Mouse (Mus musculus) heart, embryonic 16.5 days (tissue): Measurements from ENCODE around the gene Fhl2. TPM values are rescaled to one million over a fixed set of nuclear protein-coding genes. Genes with fewer than 3 reads are reported as not detected.
"Not testable (repeated sequence)": the region's sequence is repeated elsewhere in the genome, so short reads cannot be mapped to it uniquely, and the experiment has no call there.

Source experiments
- ATAC-seq: fragments of 200-750 bp; cut with Nextera tagmentation; replicated peaks from 2 replicates; pipeline ENCODE4 v1.8.0; 2017; ENCODE audit warnings: moderate number of reproducible peaks; ENCODE audit not compliant: insufficient read depth, low FRiP score; ENCODE audit errors: extremely low read depth
- H3K27ac ChIP-seq: fragments of 300-500 bp; sonication (generic); 2 replicates; pipeline ENCODE4 v1.5.1; 2014; ENCODE audit warnings: mild to moderate bottlenecking, low read length, control low read depth, moderate library complexity
- H3K27me3 ChIP-seq: fragments of 300-500 bp; sonication (generic); 2 replicates; pipeline ENCODE4 v1.6.1; 2014; ENCODE audit warnings: low read length, mixed read lengths; ENCODE audit not compliant: control insufficient read depth, insufficient read depth
- H3K36me3 ChIP-seq: fragments of 300-500 bp; sonication (generic); 2 replicates; pipeline ENCODE4 v1.6.1; 2014; ENCODE audit not compliant: control insufficient read depth, insufficient read depth
- H3K4me1 ChIP-seq: fragments of 300-500 bp; sonication (generic); 2 replicates; pipeline ENCODE4 v1.6.1; 2014; ENCODE audit warnings: low read length, mixed read lengths; ENCODE audit not compliant: control insufficient read depth, insufficient read depth
- H3K4me2 ChIP-seq: fragments of 300-500 bp; sonication (generic); 2 replicates; pipeline ENCODE4 v1.6.1; 2014; ENCODE audit warnings: low read depth, mild to moderate bottlenecking, control low read depth, low read length
- H3K4me3 ChIP-seq: fragments of 300-500 bp; sonication (generic); 2 replicates; pipeline ENCODE4 v1.5.1; 2014; ENCODE audit warnings: mild to moderate bottlenecking, control low read depth, low read length
- H3K9ac ChIP-seq: fragments of 300-500 bp; sonication (generic); 2 replicates; pipeline ENCODE4 v1.6.1; 2014; ENCODE audit warnings: low read length, control low read depth
- H3K9me3 ChIP-seq: fragments of 300-500 bp; sonication (generic); replicated peaks from 2 replicates; pipeline ENCODE4 v1.6.1; 2016; ENCODE audit warnings: low read length; ENCODE audit not compliant: control insufficient read depth
- WGBS: fragments of 180-500 bp; shearing (Covaris S2); extraction: QIAGEN DNeasy Blood & Tissue Kit; methylation state at CpG from one replicate; pipeline ENCODE4 v1.1.7; 2014; 5-methylcytosine and 5-hydroxymethylcytosine counted together
- polyA plus RNA-seq: library from polyadenylated mRNA; unstranded; fragments of >200 nt; fragmentation: Nextera tagmentation; extraction: Ambion mirVana; gene quantifications from 2 replicates; pipeline ENCODE4 v1.2.1, GENCODE M21; 2015

Gene Fhl2
- polyA plus RNA-seq, 1 experiment from 2014 or later = 443 TPM

GRCm38 (mm10) chr1:43139587-43140266, 57.1 kb downstream of the Fhl2 start:
- Histone ChIP-seq H3K36me3 (peaks cover 40% of the 10 kb centered on the region), H3K4me1 (peaks cover 38% of the 10 kb centered on the region), H3K4me3 (no peak overlapping the region), H3K27me3 (no peaks in the 10 kb centered on the region), H3K9me3 (no peaks in the 10 kb centered on the region), H3K27ac (peak overlapping the region; percentile 24; the same call in 1 of the 2 replicates), H3K4me2 (no peak overlapping the region), H3K9ac (no peak overlapping the region)
- ATAC-seq = peak; percentile 51; the same call in 1 of the 2 replicates
- WGBS = 46% methylated on average over 8 of the region's 8 CpGs

DNA sequence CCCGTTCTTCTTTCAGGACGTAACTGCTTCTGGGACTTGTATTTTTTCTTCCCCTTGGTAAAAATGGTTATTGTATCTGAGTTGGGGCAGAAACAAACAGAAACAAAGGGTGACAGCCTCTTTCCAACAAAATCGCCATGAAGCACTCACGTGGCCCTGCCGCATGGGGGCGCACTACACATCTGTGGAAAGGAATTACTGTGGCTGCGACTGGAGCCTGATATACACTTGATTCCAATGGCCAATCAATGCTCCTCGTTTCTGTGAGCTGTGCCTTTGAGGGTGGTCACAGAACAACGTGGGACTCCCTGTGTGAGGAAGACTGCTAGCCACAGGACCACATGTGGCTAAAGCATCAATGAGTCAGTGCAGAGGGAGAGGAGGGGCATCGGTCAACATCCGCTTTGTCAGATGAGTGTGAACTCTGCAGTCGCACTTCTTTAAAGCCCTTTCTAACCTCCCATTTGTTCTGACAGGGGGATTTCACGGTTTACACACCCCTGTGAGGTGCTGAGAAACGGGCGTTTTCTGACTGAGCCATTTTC, 58.4 kb downstream of the Fhl2 start:
- H3K27me3 ChIP-seq = no peaks in the 10 kb centered on the region
- H3K36me3 ChIP-seq = peaks cover 37% of the 10 kb centered on the region
- H3K4me2 ChIP-seq = no peak overlapping the region
- no peak overlapping the region for H3K4me3 ChIP-seq
- no peaks in the 10 kb centered on the region for H3K9me3 ChIP-seq
- H3K4me1 ChIP-seq = peaks cover 27% of the 10 kb centered on the region
- ATAC-seq = no peak
- no peak overlapping the region for H3K27ac ChIP-seq
- 68% methylated on average over 15 of the region's 15 CpGs for WGBS
- no peak overlapping the region for H3K9ac ChIP-seq

DNA sequence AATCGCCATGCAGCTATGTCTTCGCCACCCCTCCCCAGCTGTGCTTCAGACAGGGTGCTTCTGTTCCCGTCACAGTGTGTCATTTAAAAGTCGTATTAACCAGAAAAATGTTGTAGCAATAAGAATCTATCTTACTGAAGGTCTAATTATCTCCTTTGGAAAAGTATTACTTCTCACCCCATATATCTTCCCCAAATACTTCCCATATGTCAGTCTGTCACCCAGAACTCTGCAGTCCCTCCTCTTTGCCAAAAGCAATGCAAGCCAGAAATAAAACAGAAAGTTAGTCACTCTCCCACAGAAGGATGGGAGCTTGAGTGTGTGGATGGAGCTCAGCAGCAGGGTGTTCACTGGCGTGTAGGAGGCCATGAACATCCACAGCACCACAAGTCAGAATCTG, 59.5 kb downstream of the Fhl2 start:
- no peak for ATAC-seq
- H3K27me3 ChIP-seq = no peaks in the 10 kb centered on the region
- H3K36me3 ChIP-seq = peaks cover 37% of the 10 kb centered on the region
- H3K9ac ChIP-seq = no peak overlapping the region
- H3K4me1 ChIP-seq = peaks cover 23% of the 10 kb centered on the region
- no peak overlapping the region for H3K4me3 ChIP-seq
- 81% methylated on average over 5 of the region's 5 CpGs for WGBS
- H3K27ac ChIP-seq = no peak overlapping the region
- no peak overlapping the region for H3K4me2 ChIP-seq
- no peaks in the 10 kb centered on the region for H3K9me3 ChIP-seq

DNA sequence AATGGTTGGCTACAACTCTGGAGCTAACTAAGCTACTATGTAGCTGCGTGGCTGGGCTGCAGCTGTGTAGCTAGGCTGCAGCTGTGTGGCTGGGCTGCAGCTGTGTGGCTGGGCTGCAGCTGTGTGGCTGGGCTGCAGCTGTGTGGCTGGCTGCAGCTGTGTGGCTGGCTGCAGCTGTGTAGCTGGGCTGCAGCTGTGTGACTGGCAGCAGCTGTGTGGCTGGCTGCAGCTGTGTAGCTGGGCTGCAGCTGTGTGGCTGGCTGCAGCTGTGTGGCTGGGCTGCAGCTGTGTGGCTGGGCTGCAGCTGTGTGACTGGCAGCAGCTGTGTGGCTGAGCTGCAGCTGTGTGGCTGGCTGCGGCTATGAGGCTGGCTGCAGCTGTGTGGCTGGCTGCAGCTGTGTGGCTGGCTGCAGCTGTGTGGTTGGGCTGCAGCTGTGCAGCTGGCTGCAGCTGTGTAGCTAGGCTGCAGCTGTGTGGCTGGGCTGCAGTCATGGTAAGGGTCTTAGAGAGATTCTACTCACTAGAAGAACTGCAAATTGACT, 60.2 kb downstream of the Fhl2 start:
- not testable (repeated sequence) for H3K4me2 ChIP-seq, H3K27ac ChIP-seq, ATAC-seq, H3K27me3 ChIP-seq, H3K9ac ChIP-seq, H3K9me3 ChIP-seq, H3K4me3 ChIP-seq
- WGBS = 57% methylated on average over 2 of the region's 2 CpGs
- Histone ChIP-seq H3K36me3 (peaks cover 37% of the 10 kb centered on the region), H3K4me1 (peaks cover 18% of the 10 kb centered on the region)

DNA sequence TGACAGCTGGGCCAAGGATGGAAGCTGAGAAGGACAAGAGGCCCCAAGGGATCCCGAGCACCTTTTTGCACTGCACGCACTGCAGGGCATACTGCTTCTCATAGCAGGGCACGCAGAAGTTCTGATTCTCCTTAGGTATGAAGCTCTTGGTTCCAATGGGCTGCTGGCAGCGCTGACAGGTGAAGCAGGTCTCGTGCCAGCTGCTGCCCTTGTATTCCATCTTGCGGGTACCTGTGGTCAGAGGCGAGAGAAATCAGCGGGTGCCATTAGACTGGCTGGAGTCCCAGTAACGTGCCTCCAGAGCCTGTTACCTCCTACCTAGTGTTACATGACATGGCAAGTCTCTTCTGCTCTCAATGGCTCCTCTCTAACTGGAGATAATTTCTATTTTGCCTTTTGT, 65.2 kb downstream of the Fhl2 start:
- H3K9me3 ChIP-seq = no peaks in the 10 kb centered on the region
- no peaks in the 10 kb centered on the region for H3K27me3 ChIP-seq
- no peak overlapping the region for H3K4me3 ChIP-seq
- peaks cover 47% of the 10 kb centered on the region for H3K36me3 ChIP-seq
- H3K9ac ChIP-seq = no peak overlapping the region
- H3K27ac ChIP-seq = no peak overlapping the region
- ATAC-seq = no peak
- H3K4me2 ChIP-seq = no peak overlapping the region
- WGBS = 78% methylated on average over 9 of the region's 9 CpGs
- H3K4me1 ChIP-seq = peaks cover 29% of the 10 kb centered on the region

GRCm38 (mm10) chr1:43130219-43130981, 66.4 kb downstream of the Fhl2 start:
- no peak overlapping the region for H3K4me3 ChIP-seq
- H3K4me1 ChIP-seq = peaks cover 31% of the 10 kb centered on the region
- no peaks in the 10 kb centered on the region for H3K9me3 ChIP-seq
- no peak overlapping the region; the same call in 1 of the 2 replicates for H3K27ac ChIP-seq
- H3K4me2 ChIP-seq = no peak overlapping the region
- H3K9ac ChIP-seq = no peak overlapping the region
- peaks cover 43% of the 10 kb centered on the region for H3K36me3 ChIP-seq
- WGBS = 71% methylated on average over 5 of the region's 5 CpGs
- no peak for ATAC-seq
- H3K27me3 ChIP-seq = no peaks in the 10 kb centered on the region

- no peak overlapping the region for H3K4me2 ChIP-seq
- no peak for ATAC-seq
- H3K9ac ChIP-seq = no peak overlapping the region
- H3K4me1 ChIP-seq = peaks cover 34% of the 10 kb centered on the region
- peak overlapping the region; percentile 53 for H3K27ac ChIP-seq
- H3K4me3 ChIP-seq = no peak overlapping the region
- H3K36me3 ChIP-seq = peaks cover 52% of the 10 kb centered on the region
- H3K9me3 ChIP-seq = no peaks in the 10 kb centered on the region
- H3K27me3 ChIP-seq = no peaks in the 10 kb centered on the region
- 39% methylated on average over 8 of the region's 8 CpGs for WGBS
Observed at GRCm38 (mm10) chr1:43127820-43128610, 68.8 kb downstream of the Fhl2 start.

DNA sequence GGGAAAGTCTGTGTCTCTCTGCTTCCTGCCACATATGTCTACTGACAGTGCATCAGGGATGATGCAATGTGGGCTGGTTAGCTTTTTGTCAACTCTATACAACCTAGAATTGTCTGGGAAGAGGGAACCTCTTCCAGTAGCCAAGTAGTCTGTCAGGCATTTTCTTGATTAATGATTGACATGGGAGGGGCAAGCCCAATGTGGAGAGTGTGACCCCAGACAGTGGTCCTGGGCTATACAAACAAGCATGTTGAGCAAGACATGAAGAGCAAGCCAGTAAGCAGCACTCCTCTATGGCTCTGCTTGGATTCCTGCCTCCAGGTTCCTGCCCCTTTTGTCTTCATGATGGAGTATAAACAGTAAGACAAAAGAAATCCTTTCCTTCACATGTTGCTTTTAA, 69.6 kb downstream of the Fhl2 start:
- Histone ChIP-seq H3K36me3 (peaks cover 59% of the 10 kb centered on the region), H3K9me3 (no peaks in the 10 kb centered on the region)
- ATAC-seq = no peak

More for the DNA sequence above, 69.6 kb downstream of the Fhl2 start:
- H3K27me3 ChIP-seq = no peaks in the 10 kb centered on the region
- no peak overlapping the region for H3K27ac ChIP-seq
- no peak overlapping the region for H3K9ac ChIP-seq
- H3K4me1 ChIP-seq = peaks cover 34% of the 10 kb centered on the region
- no peak overlapping the region for H3K4me3 ChIP-seq
- H3K4me2 ChIP-seq = no peak overlapping the region
